Mouse (Mus musculus): Measurements from ENCODE around the gene Pdcd1. TPM values are rescaled to one million over a fixed set of nuclear protein-coding genes. Genes with fewer than 3 reads are reported as not detected.

Gene Pdcd1
- polyA plus RNA-seq, 2 experiments, result 0.09 to 0.50 TPM

- Histone ChIP-seq H3K27me3 (ENCODE audit: control insufficient read depth, insufficient read depth, low read length) (no peaks in the 10 kb centered on the region), H3K27ac (replicated peaks; ENCODE audit: low read depth, low read length) (peak overlapping the region; percentile 65), H3K9ac (ENCODE audit: low read depth, low read length, severe bottlenecking) (no peak overlapping the region), H3K9me3 (ENCODE audit: control insufficient read depth, low read length) (no peaks in the 10 kb centered on the region), H3K4me3 (replicated peaks; ENCODE audit: low read length) (no peak overlapping the region), H3K4me1 (ENCODE audit: control insufficient read depth, insufficient read depth, low read length) (peaks cover 10% of the 10 kb centered on the region; the same call in 1 of the 2 replicates), H3K36me3 (ENCODE audit: control insufficient read depth, insufficient read depth, low read length) (no peaks in the 10 kb centered on the region), H3K4me2 (replicated peaks; ENCODE audit: low read depth, low read length, severe bottlenecking) (0 out of 2 replicates have a peak overlapping the region, but pooled peaks have one; percentile 3)
- no peak for DNase-seq (ENCODE audit: low spot score)
- TF ChIP-seq POLR2A (IDR thresholded peaks at IDR 0.05; ENCODE audit: borderline replicate concordance, extremely low read depth, insufficient read depth, insufficient read length), result no peak
- 47% methylated on average over 7 of the region's 7 CpGs for WGBS
- ATAC-seq (ENCODE audit: low FRiP score, low read depth), result peak; percentile 63; the same call in 1 of the 2 replicates
Measured at GRCm38 (mm10) chr1:94053530-94054216, 1.3 kb upstream of the Pdcd1 start.

DNA sequence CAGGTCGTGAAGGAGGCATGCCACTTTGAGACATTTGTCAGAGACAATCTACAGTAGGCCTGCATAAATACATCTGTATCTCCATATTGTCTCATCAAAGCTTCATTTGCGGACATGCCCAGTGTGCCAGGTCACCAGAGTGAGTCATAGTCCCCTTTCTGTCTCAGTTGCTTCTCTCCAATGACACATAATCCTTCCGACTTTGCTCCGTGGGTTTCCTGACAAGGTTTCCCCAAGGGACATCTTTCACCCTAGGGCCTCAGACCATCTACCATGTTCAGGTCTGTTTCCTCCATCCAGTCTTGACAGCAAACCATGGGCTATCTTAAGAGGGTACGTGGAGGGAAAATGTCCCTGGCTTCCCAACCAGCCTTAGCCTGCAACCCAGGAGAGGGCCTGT lies 1.2 kb downstream of the Pdcd1 start:
- no peak overlapping the region for H3K4me3 ChIP-seq (replicated peaks; ENCODE audit: low read length)
- peaks cover 10% of the 10 kb centered on the region; the same call in 1 of the 2 replicates for H3K4me1 ChIP-seq (ENCODE audit: control insufficient read depth, insufficient read depth, low read length)
- DNase-seq (ENCODE audit: low spot score) (no peak), ATAC-seq (ENCODE audit: low FRiP score, low read depth) (no peak)
- H3K27me3 ChIP-seq (ENCODE audit: control insufficient read depth, insufficient read depth, low read length), result no peaks in the 10 kb centered on the region
- no peak overlapping the region for H3K4me2 ChIP-seq (replicated peaks; ENCODE audit: low read depth, low read length, severe bottlenecking)
- no peak for TF ChIP-seq POLR2A (IDR thresholded peaks at IDR 0.05; ENCODE audit: borderline replicate concordance, extremely low read depth, insufficient read depth, insufficient read length)
- H3K9me3 ChIP-seq (ENCODE audit: control insufficient read depth, low read length), result no peaks in the 10 kb centered on the region
- no peak overlapping the region for H3K9ac ChIP-seq (ENCODE audit: low read depth, low read length, severe bottlenecking)
- WGBS, result 85% methylated on average over 5 of the region's 5 CpGs
- H3K36me3 ChIP-seq (ENCODE audit: control insufficient read depth, insufficient read depth, low read length), result no peaks in the 10 kb centered on the region
- no peak overlapping the region for H3K27ac ChIP-seq (replicated peaks; ENCODE audit: low read depth, low read length)

DNA sequence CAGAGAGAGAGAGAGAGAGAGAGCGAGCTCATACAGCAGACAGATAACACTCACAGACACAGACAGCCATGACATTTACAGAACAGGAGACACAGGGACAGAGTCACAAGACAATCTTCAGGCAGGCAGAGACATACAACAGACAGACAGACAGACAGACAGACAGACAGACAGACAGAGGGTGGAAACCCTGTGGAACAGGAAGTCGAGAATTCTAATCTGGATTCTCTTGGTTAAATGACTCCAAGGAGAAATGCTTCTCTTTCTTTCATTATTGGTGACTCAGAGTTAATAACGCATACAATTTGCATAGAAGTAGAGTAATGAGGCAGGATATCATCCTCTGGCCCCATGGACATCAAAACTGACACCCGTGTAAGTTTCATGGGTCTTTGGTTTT lies 5.8 kb downstream of the Pdcd1 start:
- WGBS, result 82% methylated on average over 4 of the region's 4 CpGs
- Histone ChIP-seq H3K9me3 (ENCODE audit: control insufficient read depth, low read length) (no peaks in the 10 kb centered on the region), H3K4me1 (ENCODE audit: control insufficient read depth, insufficient read depth, low read length) (no peaks in the 10 kb centered on the region), H3K27ac (replicated peaks; ENCODE audit: low read depth, low read length) (no peak overlapping the region), H3K9ac (ENCODE audit: low read depth, low read length, severe bottlenecking) (no peak overlapping the region), H3K36me3 (ENCODE audit: control insufficient read depth, insufficient read depth, low read length) (no peaks in the 10 kb centered on the region), H3K4me3 (replicated peaks; ENCODE audit: low read length) (no peak overlapping the region), H3K27me3 (ENCODE audit: control insufficient read depth, insufficient read depth, low read length) (no peaks in the 10 kb centered on the region), H3K4me2 (replicated peaks; ENCODE audit: low read depth, low read length, severe bottlenecking) (no peak overlapping the region)
- DNase-seq (ENCODE audit: low spot score), result no peak
- no peak for TF ChIP-seq POLR2A (IDR thresholded peaks at IDR 0.05; ENCODE audit: borderline replicate concordance, extremely low read depth, insufficient read depth, insufficient read length)
- no peak for ATAC-seq (ENCODE audit: low FRiP score, low read depth)

DNA sequence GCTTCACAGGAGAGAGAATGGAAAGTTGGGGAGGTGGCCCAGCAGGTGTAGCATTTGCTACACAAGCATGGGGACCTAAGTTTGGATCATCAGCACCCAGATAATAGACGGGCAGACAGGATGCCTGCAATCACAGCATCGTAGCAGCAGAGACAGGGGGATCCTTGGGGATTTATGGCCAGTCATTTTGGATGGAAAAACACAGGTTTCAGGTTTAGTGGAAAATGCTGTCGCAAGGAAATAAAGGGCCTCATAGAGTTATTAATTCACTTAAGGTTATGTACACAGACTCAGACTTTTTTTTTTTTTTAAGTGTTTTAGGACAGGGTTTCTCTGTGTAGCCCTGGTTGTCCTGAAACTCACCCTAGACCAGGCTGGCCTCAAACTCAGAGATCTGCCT lies 6.8 kb downstream of the Pdcd1 start:
- Histone ChIP-seq H3K4me1 (ENCODE audit: control insufficient read depth, insufficient read depth, low read length) (no peaks in the 10 kb centered on the region), H3K36me3 (ENCODE audit: control insufficient read depth, insufficient read depth, low read length) (no peaks in the 10 kb centered on the region), H3K4me3 (replicated peaks; ENCODE audit: low read length) (no peak overlapping the region), H3K27me3 (ENCODE audit: control insufficient read depth, insufficient read depth, low read length) (no peaks in the 10 kb centered on the region), H3K9ac (ENCODE audit: low read depth, low read length, severe bottlenecking) (no peak overlapping the region), H3K4me2 (replicated peaks; ENCODE audit: low read depth, low read length, severe bottlenecking) (no peak overlapping the region), H3K27ac (replicated peaks; ENCODE audit: low read depth, low read length) (no peak overlapping the region), H3K9me3 (ENCODE audit: control insufficient read depth, low read length) (no peaks in the 10 kb centered on the region)
- DNase-seq (ENCODE audit: low spot score) (no peak), ATAC-seq (ENCODE audit: low FRiP score, low read depth) (no peak)
- no peak for TF ChIP-seq POLR2A (IDR thresholded peaks at IDR 0.05; ENCODE audit: borderline replicate concordance, extremely low read depth, insufficient read depth, insufficient read length)
- 57% methylated on average over 3 of the region's 3 CpGs for WGBS

DNA sequence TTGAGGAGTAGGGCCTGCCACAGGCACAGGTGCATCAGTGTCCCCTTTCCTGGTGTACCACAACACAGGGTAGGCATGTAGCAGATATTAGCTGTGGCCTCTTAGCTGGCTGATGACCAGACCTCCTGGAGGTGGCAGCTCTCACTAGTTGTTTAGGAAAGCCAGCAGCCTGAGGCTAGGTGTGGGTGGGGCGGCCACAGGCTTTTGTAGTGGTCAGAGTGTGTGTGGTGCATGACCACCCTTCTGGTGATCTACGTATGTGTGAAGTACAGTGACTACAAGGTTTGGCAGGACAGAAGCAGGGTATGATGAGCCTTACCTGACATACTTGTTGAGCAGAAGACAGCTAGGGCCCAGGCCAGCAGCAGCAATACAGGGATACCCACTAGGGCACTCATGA lies 12.0 kb downstream of the Pdcd1 start:
- no peak for DNase-seq (ENCODE audit: low spot score)
- no peak overlapping the region for H3K9ac ChIP-seq (ENCODE audit: low read depth, low read length, severe bottlenecking)
- H3K4me1 ChIP-seq (ENCODE audit: control insufficient read depth, insufficient read depth, low read length), result no peaks in the 10 kb centered on the region
- no peak overlapping the region for H3K4me2 ChIP-seq (replicated peaks; ENCODE audit: low read depth, low read length, severe bottlenecking)
- H3K9me3 ChIP-seq (ENCODE audit: control insufficient read depth, low read length), result no peaks in the 10 kb centered on the region
- H3K27me3 ChIP-seq (ENCODE audit: control insufficient read depth, insufficient read depth, low read length), result no peaks in the 10 kb centered on the region
- no peak overlapping the region for H3K4me3 ChIP-seq (replicated peaks; ENCODE audit: low read length)
- no peak for TF ChIP-seq POLR2A (IDR thresholded peaks at IDR 0.05; ENCODE audit: borderline replicate concordance, extremely low read depth, insufficient read depth, insufficient read length)
- 89% methylated on average over 2 of the region's 2 CpGs for WGBS
- no peak overlapping the region for H3K27ac ChIP-seq (replicated peaks; ENCODE audit: low read depth, low read length)
- no peaks in the 10 kb centered on the region for H3K36me3 ChIP-seq (ENCODE audit: control insufficient read depth, insufficient read depth, low read length)
- no peak for ATAC-seq (ENCODE audit: low FRiP score, low read depth)

All from limb, embryonic 14.5 days (tissue).